Mouse (Mus musculus) intestine, embryonic 16.5 days (tissue): ENCODE data around the gene Fam32a. TPM values are rescaled to one million over a fixed set of nuclear protein-coding genes. Genes with fewer than 3 reads are reported as not detected.
A peak's percentile ranks its signal among the peaks of the same experiment; 100 is the strongest.

Source experiments
- ATAC-seq: fragments of 200-750 bp; cut with Nextera tagmentation; 2 replicates; pipeline ENCODE4 v1.8.0; 2017; ENCODE audit warnings: moderate TSS enrichment, moderate library complexity
- H3K27ac ChIP-seq: fragments of 300-500 bp; sonication (generic); 2 replicates; pipeline ENCODE4 v1.5.1; 2014; ENCODE audit warnings: mild to moderate bottlenecking, low read length
- H3K27me3 ChIP-seq: fragments of 300-500 bp; sonication (generic); replicated peaks from 2 replicates; pipeline ENCODE4 v1.6.1; 2014; ENCODE audit warnings: low read length, control low read depth, mixed read lengths; ENCODE audit not compliant: control insufficient read depth, insufficient read depth
- H3K36me3 ChIP-seq: fragments of 300-500 bp; sonication (generic); 2 replicates; pipeline ENCODE4 v1.6.1; 2014; ENCODE audit warnings: low read length, control low read depth; ENCODE audit not compliant: control insufficient read depth, insufficient read depth
- H3K4me1 ChIP-seq: fragments of 300-500 bp; sonication (generic); 2 replicates; pipeline ENCODE4 v1.6.1; 2014; ENCODE audit warnings: low read length, control low read depth, mixed read lengths; ENCODE audit not compliant: control insufficient read depth, insufficient read depth
- H3K4me2 ChIP-seq: fragments of 300-500 bp; sonication (generic); 2 replicates; pipeline ENCODE4 v1.6.1; 2014; ENCODE audit warnings: low read depth, low read length, control low read depth
- H3K4me3 ChIP-seq: fragments of 300-500 bp; sonication (generic); 2 replicates; pipeline ENCODE4 v1.5.1; 2014; ENCODE audit warnings: mild to moderate bottlenecking, low read length
- H3K9ac ChIP-seq: fragments of 300-500 bp; sonication (generic); 2 replicates; pipeline ENCODE4 v1.6.1; 2014; ENCODE audit warnings: low read depth, low read length
- H3K9me3 ChIP-seq: fragments of 300-500 bp; sonication (generic); 2 replicates; pipeline ENCODE4 v1.6.1; 2016; ENCODE audit warnings: low read length, control low read depth; ENCODE audit not compliant: control insufficient read depth
- WGBS: fragments of 180-500 bp; shearing (Covaris S2); extraction: QIAGEN DNeasy Blood & Tissue Kit; methylation state at CpG from one replicate; pipeline ENCODE4 v1.1.7; 2014; 5-methylcytosine and 5-hydroxymethylcytosine counted together
- polyA plus RNA-seq: library from polyadenylated mRNA; unstranded; fragments of >200 nt; fragmentation: Nextera tagmentation; extraction: Ambion mirVana; gene quantifications from 2 replicates; pipeline ENCODE4 v1.2.1, GENCODE M21; 2015

Fam32a gene
- polyA plus RNA-seq, 1 experiment from 2014 or later: 76.3 TPM

DNA sequence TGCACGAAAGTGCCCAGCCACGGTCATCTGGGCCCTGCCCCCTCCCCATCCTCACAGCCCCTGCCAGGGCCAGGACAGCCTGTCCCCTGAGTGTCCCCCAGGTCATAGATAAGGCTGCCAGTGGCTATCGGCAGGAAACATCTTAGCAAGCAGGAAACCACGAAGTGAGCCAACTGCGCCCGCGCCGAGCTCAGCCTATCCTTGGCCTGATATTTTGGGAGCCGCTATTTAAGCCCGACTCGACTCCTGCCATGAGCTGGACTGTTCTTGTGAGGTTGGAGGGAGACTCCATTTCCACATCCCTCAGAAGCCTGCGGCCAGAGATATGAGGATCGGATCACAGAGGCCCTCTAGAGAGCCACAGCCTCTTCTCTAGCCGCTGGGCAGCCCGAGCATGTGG lies 48.8 kb downstream of the Fam32a start:
- 0 out of 2 replicates have a peak overlapping the region, but pooled peaks have one; percentile 7 for H3K27ac ChIP-seq
- no peak overlapping the region for H3K4me3 ChIP-seq
- H3K4me2 ChIP-seq: no peak overlapping the region
- H3K27me3 ChIP-seq: no peaks in the 10 kb centered on the region
- H3K36me3 ChIP-seq: no peaks in the 10 kb centered on the region
- H3K9me3 ChIP-seq: no peaks in the 10 kb centered on the region
- no peaks in the 10 kb centered on the region for H3K4me1 ChIP-seq
- peak; percentile 69 for ATAC-seq
- H3K9ac ChIP-seq: no peak overlapping the region
- WGBS: 84% methylated on average over 15 of the region's 15 CpGs

DNA sequence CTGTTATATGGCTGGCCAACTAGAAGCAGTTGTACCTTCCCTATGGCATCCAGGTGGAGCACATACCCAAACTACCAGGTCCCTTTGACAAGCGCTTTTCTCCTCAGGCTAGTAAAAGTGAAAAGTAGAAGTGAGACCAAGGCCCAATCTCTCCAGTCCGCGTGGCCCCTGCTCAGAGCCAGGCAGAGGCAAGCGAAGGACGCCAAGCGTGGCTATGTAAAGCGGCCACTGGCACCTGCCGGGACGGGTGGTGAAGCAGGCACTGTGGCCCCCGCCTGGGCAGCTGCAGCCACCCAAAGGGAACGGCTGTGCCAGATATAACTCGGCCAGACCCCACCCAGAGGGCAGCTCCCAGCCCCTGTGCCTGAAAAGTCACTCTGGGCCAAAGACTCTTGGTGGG lies 51.1 kb downstream of the Fam32a start:
- Histone ChIP-seq H3K36me3 (no peaks in the 10 kb centered on the region), H3K4me2 (no peak overlapping the region), H3K9ac (no peak overlapping the region), H3K4me3 (no peak overlapping the region), H3K9me3 (no peaks in the 10 kb centered on the region), H3K27ac (no peak overlapping the region), H3K4me1 (no peaks in the 10 kb centered on the region), H3K27me3 (no peaks in the 10 kb centered on the region)
- ATAC-seq: no peak
- WGBS: 86% methylated on average over 12 of the region's 12 CpGs

DNA sequence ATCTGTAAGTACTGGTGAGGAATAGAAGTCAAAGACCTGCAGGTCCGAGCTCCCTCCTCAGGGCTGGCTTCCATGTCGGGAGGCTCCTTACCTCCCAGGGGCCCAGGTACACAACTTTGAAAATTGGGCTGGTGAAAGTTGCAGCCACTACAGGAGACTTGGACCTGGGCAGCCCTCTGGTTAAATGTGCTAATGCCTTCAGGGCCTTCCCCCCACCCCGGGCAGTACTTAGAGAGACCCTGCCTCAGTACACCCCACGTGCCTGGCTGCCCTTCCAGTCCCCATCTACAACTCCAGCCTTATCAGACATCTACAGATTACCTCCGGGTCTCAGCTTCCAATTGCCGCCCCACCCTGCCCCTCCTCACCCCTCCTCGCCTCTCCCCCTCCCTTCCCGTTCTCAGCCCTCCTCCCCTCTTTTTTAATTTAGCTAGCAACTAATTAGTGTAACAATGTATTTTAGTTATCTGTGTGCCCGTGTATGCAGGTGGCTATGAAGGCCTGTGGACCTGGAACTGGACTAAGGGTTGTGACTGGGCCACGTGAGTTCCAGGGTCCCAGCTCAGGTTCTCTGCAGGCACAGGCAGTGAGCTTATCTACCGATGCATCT lies 51.6 kb downstream of the Fam32a start:
- H3K36me3 ChIP-seq: no peaks in the 10 kb centered on the region
- 53% methylated on average over 11 of the region's 11 CpGs for WGBS
- no peak overlapping the region for H3K9ac ChIP-seq
- H3K27ac ChIP-seq: no peak overlapping the region
- no peaks in the 10 kb centered on the region for H3K9me3 ChIP-seq
- no peaks in the 10 kb centered on the region for H3K4me1 ChIP-seq
- no peak overlapping the region for H3K4me3 ChIP-seq
- ATAC-seq: no peak
- no peak overlapping the region for H3K4me2 ChIP-seq
- no peaks in the 10 kb centered on the region for H3K27me3 ChIP-seq

DNA sequence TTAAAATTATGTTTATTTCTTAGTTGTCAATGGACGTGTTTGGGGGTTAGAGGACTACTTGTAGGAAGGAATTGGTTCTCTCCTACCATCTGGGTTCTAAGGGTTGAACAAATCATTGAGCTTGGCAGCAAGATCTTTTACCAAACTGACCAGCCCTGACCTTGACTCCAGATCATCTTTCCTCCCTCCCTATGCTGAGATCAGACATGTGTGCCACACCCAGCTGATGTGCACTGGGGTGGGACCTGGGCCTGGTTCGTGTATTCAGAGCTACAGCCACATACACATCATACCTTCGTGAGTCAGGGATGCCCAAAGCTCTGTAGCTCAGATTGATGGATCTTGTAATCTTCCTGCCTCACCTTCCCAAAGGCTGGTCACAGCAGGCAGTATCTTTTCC lies 52.2 kb downstream of the Fam32a start:
- no peak overlapping the region for H3K4me3 ChIP-seq
- H3K27ac ChIP-seq: no peak overlapping the region
- no peak for ATAC-seq
- no peaks in the 10 kb centered on the region for H3K36me3 ChIP-seq
- 58% methylated on average over 3 of the region's 3 CpGs for WGBS
- no peaks in the 10 kb centered on the region for H3K9me3 ChIP-seq
- H3K27me3 ChIP-seq: no peaks in the 10 kb centered on the region
- H3K9ac ChIP-seq: no peak overlapping the region
- no peaks in the 10 kb centered on the region for H3K4me1 ChIP-seq
- no peak overlapping the region for H3K4me2 ChIP-seq

DNA sequence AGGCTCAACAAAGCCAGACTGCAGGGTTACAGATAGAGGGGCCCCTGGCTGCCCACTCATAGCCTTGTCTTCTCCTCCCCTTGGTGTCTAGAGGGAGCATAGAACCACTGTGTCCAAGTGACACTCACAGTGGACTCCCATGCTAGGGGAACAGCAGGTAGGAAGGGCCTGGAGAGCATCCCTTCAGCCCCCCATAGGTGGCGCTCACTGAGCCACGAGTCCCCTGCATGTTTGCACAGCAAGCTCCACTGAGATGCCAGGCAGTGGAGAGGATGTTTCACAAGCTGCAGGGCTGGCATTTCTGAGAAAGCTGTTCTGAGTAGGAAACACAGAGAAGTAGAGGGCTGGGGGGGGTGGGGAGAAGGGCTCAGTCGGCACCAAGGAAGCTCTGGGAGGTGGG lies 52.8 kb downstream of the Fam32a start:
- H3K9ac ChIP-seq: no peak overlapping the region
- no peaks in the 10 kb centered on the region for H3K27me3 ChIP-seq
- H3K36me3 ChIP-seq: no peaks in the 10 kb centered on the region
- H3K4me2 ChIP-seq: no peak overlapping the region
- no peak overlapping the region for H3K27ac ChIP-seq
- no peaks in the 10 kb centered on the region for H3K4me1 ChIP-seq
- WGBS: 20% methylated on average over 3 of the region's 3 CpGs
- ATAC-seq: 0 out of 2 replicates have a peak, but pooled peaks have one; percentile 34
- H3K4me3 ChIP-seq: no peak overlapping the region
- no peaks in the 10 kb centered on the region for H3K9me3 ChIP-seq

DNA sequence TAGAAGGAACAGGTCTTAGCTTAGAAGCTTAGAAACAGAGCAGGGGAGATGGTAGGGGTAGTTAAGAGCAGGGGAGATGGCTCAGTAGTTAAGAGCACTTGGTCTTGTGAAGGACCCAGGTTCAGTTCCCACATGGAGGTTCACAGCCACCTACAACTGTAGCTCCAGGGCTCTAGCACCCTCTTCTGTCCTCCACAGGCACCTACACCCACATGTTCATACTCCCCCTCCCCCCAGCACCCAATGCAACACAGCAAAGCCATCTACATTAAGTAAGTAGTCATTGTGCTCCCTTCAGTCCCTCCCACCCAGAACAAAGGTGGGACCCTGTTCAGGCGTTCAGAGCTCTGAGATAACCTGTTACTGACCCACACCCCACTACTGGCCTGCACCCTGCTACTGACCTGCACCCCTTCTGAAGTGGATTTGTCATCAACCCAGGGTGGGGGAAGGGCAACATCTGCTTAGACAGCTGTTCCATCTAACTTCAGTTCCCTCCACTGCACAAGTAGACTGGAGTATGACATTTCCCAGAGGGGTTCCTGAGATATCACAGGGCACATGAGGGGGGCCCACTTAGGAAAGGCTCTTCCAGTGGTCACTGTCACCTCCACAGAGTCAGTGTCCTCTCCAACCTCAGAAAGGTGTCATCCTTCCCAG lies 53.7 kb downstream of the Fam32a start:
- WGBS: 60% methylated on average over 1 of the region's 1 CpGs
- Histone ChIP-seq H3K36me3 (no peaks in the 10 kb centered on the region), H3K9me3 (no peaks in the 10 kb centered on the region), H3K9ac (no peak overlapping the region), H3K27ac (no peak overlapping the region), H3K4me2 (no peak overlapping the region), H3K4me3 (no peak overlapping the region), H3K27me3 (no peaks in the 10 kb centered on the region), H3K4me1 (no peaks in the 10 kb centered on the region)
- no peak for ATAC-seq

DNA sequence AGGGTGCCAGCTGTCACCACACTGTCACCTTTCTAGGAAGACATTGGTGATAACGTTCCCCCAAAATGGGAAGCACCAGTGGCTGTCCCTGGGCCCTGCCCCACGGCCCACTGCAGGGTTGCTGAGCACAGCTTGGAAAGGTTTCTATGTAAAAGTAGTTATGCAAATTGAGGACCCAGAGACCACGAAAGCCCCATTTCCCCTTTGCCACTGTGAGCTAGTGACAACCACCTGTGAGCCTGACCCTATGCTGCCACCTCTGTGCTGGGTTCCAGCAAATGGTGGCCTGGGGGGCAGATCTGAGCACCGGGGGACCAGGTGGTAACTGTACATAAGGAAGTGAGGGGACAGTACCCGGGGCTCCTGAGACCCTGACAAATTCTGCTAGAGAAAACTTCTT lies 54.3 kb downstream of the Fam32a start:
- no peak overlapping the region for H3K4me2 ChIP-seq
- no peak for ATAC-seq
- no peaks in the 10 kb centered on the region for H3K36me3 ChIP-seq
- no peaks in the 10 kb centered on the region for H3K27me3 ChIP-seq
- 76% methylated on average over 5 of the region's 5 CpGs for WGBS
- no peak overlapping the region for H3K4me3 ChIP-seq
- no peaks in the 10 kb centered on the region for H3K4me1 ChIP-seq
- no peak overlapping the region for H3K27ac ChIP-seq
- no peaks in the 10 kb centered on the region for H3K9me3 ChIP-seq
- no peak overlapping the region for H3K9ac ChIP-seq

Other genes with a start within 250 kb of the Fam32a start
- 3.3 and 3.8 TPM in 2 replicates for gene Cyp4f18, start 210.1 kb upstream of the Fam32a start, polyA plus RNA-seq
- not detected in 2 replicates for gene Olfr372, start 178.5 kb upstream of the Fam32a start, polyA plus RNA-seq
- gene Olfr373, start 136.6 kb upstream of the Fam32a start, polyA plus RNA-seq: 0.11 and 0.16 TPM in 2 replicates
- 0.13 TPM in 1 of 2 replicates, not detected in the other for gene Olfr374, start 112.7 kb upstream of the Fam32a start, polyA plus RNA-seq
- gene Tpm4, start 84.8 kb upstream of the Fam32a start, polyA plus RNA-seq: 510 and 538 TPM in 2 replicates
- 177 and 178 TPM in 2 replicates for gene Rab8a, start 58.5 kb upstream of the Fam32a start, polyA plus RNA-seq
- 2.5 and 2.7 TPM in 2 replicates for gene Hsh2d, start 30.1 kb upstream of the Fam32a start, polyA plus RNA-seq
- gene Cib3, start 6.9 kb upstream of the Fam32a start, polyA plus RNA-seq: not detected in 2 replicates
- gene Gm11034, start 6.1 kb upstream of the Fam32a start, polyA plus RNA-seq: not detected in 2 replicates
- 105 and 106 TPM in 2 replicates for gene Ap1m1, start 20.3 kb downstream of the Fam32a start, polyA plus RNA-seq
- gene Gm10282, start 85.5 kb downstream of the Fam32a start, polyA plus RNA-seq: 14.3 and 18.9 TPM in 2 replicates
- 3.6 and 5.1 TPM in 2 replicates for gene Klf2, start 99.3 kb downstream of the Fam32a start, polyA plus RNA-seq
- gene Eps15l1, start 201.7 kb downstream of the Fam32a start, polyA plus RNA-seq: 41.9 and 42.5 TPM in 2 replicates
- 1.4 and 1.5 TPM in 2 replicates for gene Calr3, start 224.1 kb downstream of the Fam32a start, polyA plus RNA-seq
- 10.7 and 11.5 TPM in 2 replicates for gene 1700030K09Rik, start 224.2 kb downstream of the Fam32a start, polyA plus RNA-seq